Mouse (Mus musculus) lung, postnatal 0 days (tissue): ENCODE results near the gene Focad.

Experiments
- CTCF ChIP-seq: IDR thresholded peaks from 2 replicates; pipeline ENCODE4 v1.5.1; 2016; ENCODE audit warnings: antibody characterized with exemption, mild to moderate bottlenecking
- EP300 ChIP-seq: IDR thresholded peaks from 2 replicates; pipeline ENCODE4 v1.6.1; 2016; ENCODE audit warnings: antibody characterized with exemption, mild to moderate bottlenecking, control low read depth

DNA sequence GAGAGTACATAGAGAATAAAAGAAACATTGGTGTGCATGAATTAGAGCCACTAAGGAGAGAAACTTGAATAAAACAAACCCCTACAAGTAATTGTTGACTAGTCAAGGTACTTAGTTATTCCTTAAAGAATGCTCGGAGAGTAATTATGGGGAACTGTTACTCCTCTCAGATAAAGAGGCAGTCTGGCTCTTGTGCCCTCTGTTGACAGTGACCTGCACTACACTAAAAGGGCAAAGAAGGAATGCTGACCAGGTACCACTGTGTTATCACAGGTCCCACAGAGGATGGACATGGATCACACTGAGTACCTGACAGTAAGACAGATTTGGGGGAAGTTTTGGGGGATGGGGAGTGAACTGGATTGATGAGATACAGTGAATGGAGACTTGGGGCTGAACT is 95.1 kb downstream of the Focad start:
- TF ChIP-seq EP300, result no peak
- peak; percentile 40 for TF ChIP-seq CTCF
